Mouse (Mus musculus) retina, adult 2 months (tissue): ENCODE results near the gene Tbc1d1.

Source experiments
- DNase-seq: peaks from one replicate; pipeline ENCODE4 v3.0.0-alpha.2; 2012; ENCODE audit warnings: low read depth, low spot score

Tbc1d1 gene

GRCm38 (mm10) chr5:64160705-64161391 lies 4.7 kb downstream of the Tbc1d1 start:
- no peak for DNase-seq

- DNase-seq = no peak
Observed at GRCm38 (mm10) chr5:64161917-64162316, 5.8 kb downstream of the Tbc1d1 start.

GRCm38 (mm10) chr5:64162582-64162981 lies 6.5 kb downstream of the Tbc1d1 start:
- no peak for DNase-seq

GRCm38 (mm10) chr5:64164414-64164813 lies 8.3 kb downstream of the Tbc1d1 start:
- DNase-seq = no peak

GRCm38 (mm10) chr5:64165826-64166225 lies 9.7 kb downstream of the Tbc1d1 start:
- DNase-seq = no peak

- no peak for DNase-seq
Observed at GRCm38 (mm10) chr5:64168990-64169540, 13.0 kb downstream of the Tbc1d1 start.

- no peak for DNase-seq
Observed at GRCm38 (mm10) chr5:64172884-64173283, 16.8 kb downstream of the Tbc1d1 start.

GRCm38 (mm10) chr5:64173302-64173701 lies 17.2 kb downstream of the Tbc1d1 start:
- DNase-seq = no peak

GRCm38 (mm10) chr5:64174429-64174935 lies 18.4 kb downstream of the Tbc1d1 start:
- DNase-seq = no peak

- DNase-seq = no peak
Observed at GRCm38 (mm10) chr5:64180548-64180947, 24.4 kb downstream of the Tbc1d1 start.

- DNase-seq = no peak
Observed at GRCm38 (mm10) chr5:64183712-64184111, 27.6 kb downstream of the Tbc1d1 start.

GRCm38 (mm10) chr5:64185257-64185656 lies 29.2 kb downstream of the Tbc1d1 start:
- no peak for DNase-seq

- no peak for DNase-seq
Observed at GRCm38 (mm10) chr5:64186566-64186965, 30.5 kb downstream of the Tbc1d1 start.

GRCm38 (mm10) chr5:64188083-64188648 lies 32.1 kb downstream of the Tbc1d1 start:
- no peak for DNase-seq

GRCm38 (mm10) chr5:64190892-64191291 lies 34.8 kb downstream of the Tbc1d1 start:
- DNase-seq = no peak

GRCm38 (mm10) chr5:64193353-64193752 lies 37.2 kb downstream of the Tbc1d1 start:
- no peak for DNase-seq

GRCm38 (mm10) chr5:64196250-64196865 lies 40.3 kb downstream of the Tbc1d1 start:
- DNase-seq = no peak

GRCm38 (mm10) chr5:64196866-64197321 lies 40.8 kb downstream of the Tbc1d1 start:
- no peak for DNase-seq

- DNase-seq = no peak
Observed at GRCm38 (mm10) chr5:64198624-64199023, 42.5 kb downstream of the Tbc1d1 start.

- DNase-seq = no peak
Observed at GRCm38 (mm10) chr5:64201071-64201470, 45.0 kb downstream of the Tbc1d1 start.

- DNase-seq = peak; percentile 32
Observed at GRCm38 (mm10) chr5:64202306-64202705, 46.2 kb downstream of the Tbc1d1 start.

GRCm38 (mm10) chr5:64205610-64206009 lies 49.5 kb downstream of the Tbc1d1 start:
- no peak for DNase-seq
